Mouse (Mus musculus): ENCODE results near the gene Hpcal4. TPM values are rescaled to one million over a fixed set of nuclear protein-coding genes. Genes with fewer than 3 reads are reported as not detected.

Hpcal4 gene
- polyA plus RNA-seq, 1 experiment from 2014 or later, result not detected

DNA sequence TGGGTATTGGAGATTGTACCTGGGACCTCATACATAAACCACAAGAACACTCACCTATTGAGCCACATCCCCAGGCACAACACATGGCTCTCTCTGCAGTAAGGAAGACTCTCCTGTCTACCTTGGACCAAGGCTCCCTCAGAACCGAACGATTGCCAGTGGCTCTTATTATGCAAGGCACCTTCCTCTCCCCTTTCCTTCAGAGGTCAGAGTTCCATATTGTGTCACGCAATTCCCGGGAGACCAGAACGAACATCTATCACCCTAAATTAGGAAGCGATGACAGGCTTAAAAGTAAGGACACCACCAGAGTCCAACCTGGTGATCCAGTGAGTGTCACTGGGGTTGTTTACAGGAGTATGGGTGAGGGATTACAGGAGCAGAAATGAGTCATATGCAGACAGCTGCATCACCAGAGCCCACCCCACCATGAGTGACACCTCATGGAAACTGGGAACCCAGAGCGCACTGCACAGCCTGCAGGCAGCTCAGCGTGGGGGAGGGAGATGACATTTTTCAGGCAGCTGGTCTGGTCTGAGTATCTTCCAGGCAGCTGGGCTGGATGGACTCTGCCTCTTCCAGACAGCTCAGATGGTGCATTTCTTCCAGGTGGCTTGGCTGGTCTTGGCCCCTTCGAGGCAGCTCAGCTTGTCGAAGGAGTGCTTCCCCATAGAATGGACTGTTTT lies 42.8 kb downstream of the Hpcal4 start:
- no peak for TF ChIP-seq CTCF (IDR thresholded peaks at IDR 0.05)
- H3K27me3 ChIP-seq, result peaks cover 5% of the 10 kb centered on the region
- in situ Hi-C loops (cut with MboI; ENCODE audit: low pct_unique_long_range_greater_than_20kb), result no loop called here
- ATAC-seq (no peak), DNase-seq (ENCODE audit: low read depth, low spot score) (no peak)
- ChIA-PET POLR2A (no interaction called here), CTCF (no interaction called here)

DNA sequence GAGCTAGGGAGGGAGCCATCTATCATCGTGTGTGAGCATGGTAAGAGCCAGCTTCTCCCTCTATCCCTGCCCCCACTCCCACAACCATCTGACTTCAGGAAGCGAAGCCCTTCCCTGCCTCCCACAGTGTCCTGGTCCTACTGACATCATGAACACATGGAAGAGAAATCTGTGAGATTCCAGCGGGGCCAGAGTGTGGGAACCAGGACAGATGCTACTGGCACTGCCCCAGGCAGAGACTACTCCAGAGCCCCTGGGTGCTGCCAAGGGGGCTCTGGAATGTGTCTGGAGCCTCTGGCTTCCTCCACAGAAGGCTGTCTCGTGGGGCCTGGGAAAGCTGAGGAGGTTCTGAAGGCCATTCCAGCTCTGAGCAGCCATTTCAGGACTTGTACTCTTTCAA lies 44.7 kb downstream of the Hpcal4 start:
- peaks cover 20% of the 10 kb centered on the region for H3K27me3 ChIP-seq
- CTCF ChIA-PET, result no interaction called here
- in situ Hi-C loops (cut with MboI; ENCODE audit: low pct_unique_long_range_greater_than_20kb), result no loop called here
- POLR2A ChIA-PET, result no interaction called here
- no peak for DNase-seq (ENCODE audit: low read depth, low spot score)
- no peak for ATAC-seq
- TF ChIP-seq CTCF (IDR thresholded peaks at IDR 0.05), result no peak

DNA sequence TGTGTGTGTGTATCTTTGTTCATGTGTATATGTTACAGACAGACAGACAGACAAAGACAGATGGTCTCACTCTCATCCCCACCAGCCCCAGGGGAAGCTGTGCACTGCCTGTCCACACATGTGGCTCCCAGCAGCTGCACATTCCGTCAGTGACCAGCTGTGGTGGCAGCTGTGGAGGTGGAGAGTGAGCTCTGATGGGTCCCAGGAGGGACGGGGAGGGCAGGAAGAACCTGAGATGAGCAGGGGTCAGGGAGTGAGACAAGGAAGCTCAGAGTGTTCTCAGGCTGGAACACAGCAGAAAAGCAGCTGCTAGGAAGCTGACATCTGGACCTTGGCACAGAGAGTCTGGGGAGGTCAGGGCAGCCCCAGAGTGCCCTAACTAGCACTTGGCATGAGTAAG lies 45.2 kb downstream of the Hpcal4 start:
- in situ Hi-C loops (cut with MboI; ENCODE audit: low pct_unique_long_range_greater_than_20kb), result no loop called here
- no peak for TF ChIP-seq CTCF (IDR thresholded peaks at IDR 0.05)
- no peak for DNase-seq (ENCODE audit: low read depth, low spot score)
- POLR2A ChIA-PET, result no interaction called here
- peaks cover 24% of the 10 kb centered on the region for H3K27me3 ChIP-seq
- no peak for ATAC-seq
- CTCF ChIA-PET, result no interaction called here

DNA sequence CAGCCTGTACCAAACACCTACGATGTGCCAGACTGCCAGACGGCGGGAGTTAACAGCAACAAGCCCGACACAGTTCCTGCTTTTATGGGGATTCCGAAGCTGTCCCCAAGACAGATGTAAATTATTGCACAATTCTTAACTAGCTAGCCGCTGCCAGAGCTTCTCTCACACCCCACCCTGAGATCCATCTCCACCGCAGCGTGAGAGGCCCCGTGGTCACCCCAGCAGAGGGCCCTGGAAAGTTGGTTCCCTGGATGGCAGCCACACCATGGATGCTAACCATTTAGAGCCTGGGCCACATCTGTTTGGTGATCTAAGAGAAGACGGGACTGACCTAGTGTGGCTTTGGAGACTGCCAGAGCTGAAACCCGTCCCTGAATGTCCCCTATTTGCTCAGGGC lies 46.1 kb downstream of the Hpcal4 start:
- in situ Hi-C loops (cut with MboI; ENCODE audit: low pct_unique_long_range_greater_than_20kb), result no loop called here
- DNase-seq (ENCODE audit: low read depth, low spot score) (no peak), ATAC-seq (no peak)
- TF ChIP-seq CTCF (IDR thresholded peaks at IDR 0.05), result no peak
- ChIA-PET CTCF (no interaction called here), POLR2A (interaction anchor here (0.5 kb wide), 1 partner anchor 350 kb away, joined by 3 read pairs; no protein-coding TSS in a partner anchor)
- peaks cover 24% of the 10 kb centered on the region for H3K27me3 ChIP-seq

DNA sequence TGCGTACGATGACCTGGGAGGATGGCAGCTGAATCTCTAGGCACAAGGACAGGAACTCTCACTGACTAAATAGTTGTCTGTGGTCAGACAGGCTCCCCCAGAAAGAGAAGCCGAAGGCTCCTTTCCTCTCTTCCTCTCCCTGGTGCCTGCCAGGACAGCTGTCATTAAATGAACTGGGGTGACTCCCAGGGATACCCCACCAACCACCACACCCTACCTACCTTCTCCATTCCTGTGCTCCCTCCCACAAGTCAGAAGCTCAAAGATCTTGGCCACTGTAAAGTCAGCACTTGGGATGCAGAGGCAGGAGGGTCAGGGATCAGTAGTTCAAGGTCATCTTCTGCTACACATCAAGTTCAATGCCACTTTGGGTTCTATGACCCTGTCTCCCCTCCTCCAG lies 49.8 kb downstream of the Hpcal4 start:
- in situ Hi-C loops (cut with MboI; ENCODE audit: low pct_unique_long_range_greater_than_20kb), result no loop called here
- peaks cover 32% of the 10 kb centered on the region for H3K27me3 ChIP-seq
- TF ChIP-seq CTCF (IDR thresholded peaks at IDR 0.05), result no peak
- no peak for DNase-seq (ENCODE audit: low read depth, low spot score)
- ChIA-PET POLR2A (no interaction called here), CTCF (interaction anchor here (1.7 kb wide), 1 partner anchor 13 kb away, joined by 4 read pairs; no protein-coding TSS in a partner anchor)
- no peak for ATAC-seq

DNA sequence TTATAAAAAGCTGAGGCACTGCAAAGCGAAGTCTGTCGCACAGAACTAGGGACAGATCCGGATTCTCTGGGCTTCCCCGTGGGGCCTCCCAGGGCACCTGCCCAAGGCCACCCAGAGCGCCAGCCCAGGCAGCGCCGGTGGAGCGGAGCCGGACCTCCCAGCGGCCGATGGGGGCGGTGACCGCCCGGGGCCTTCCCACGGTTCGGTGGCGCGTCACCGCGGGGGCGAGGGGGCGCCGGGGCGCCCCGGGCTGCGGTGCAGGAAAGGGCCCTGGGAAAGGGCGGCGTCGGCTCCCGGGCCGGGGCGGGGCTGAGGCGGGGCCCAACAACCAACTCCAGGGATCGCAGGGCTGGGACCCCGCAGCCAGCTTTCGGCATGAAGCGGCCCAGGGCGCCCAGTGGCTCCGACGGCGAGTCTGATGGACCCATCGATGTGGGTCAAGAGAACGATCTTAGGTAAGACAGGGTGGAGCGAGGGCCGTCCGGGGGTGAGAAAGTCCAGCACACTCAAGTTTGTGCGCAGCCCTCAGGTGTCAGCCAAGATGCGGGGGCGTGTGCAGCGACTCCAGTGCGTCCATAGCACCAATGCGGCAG lies 50.6 kb downstream of the Hpcal4 start, which contains the start of gene Heyl:
TSS of gene Heyl (plus strand) at position 65 of the 593 bp plus-strand sequence.
- ChIA-PET POLR2A (no interaction called here), CTCF (no interaction called here)
- H3K27me3 ChIP-seq, result peaks cover 32% of the 10 kb centered on the region
- in situ Hi-C loops (cut with MboI; ENCODE audit: low pct_unique_long_range_greater_than_20kb), result no loop called here
- DNase-seq (ENCODE audit: low read depth, low spot score) (no peak), ATAC-seq (peak; percentile 72)
- TF ChIP-seq CTCF (IDR thresholded peaks at IDR 0.05), result no peak

DNA sequence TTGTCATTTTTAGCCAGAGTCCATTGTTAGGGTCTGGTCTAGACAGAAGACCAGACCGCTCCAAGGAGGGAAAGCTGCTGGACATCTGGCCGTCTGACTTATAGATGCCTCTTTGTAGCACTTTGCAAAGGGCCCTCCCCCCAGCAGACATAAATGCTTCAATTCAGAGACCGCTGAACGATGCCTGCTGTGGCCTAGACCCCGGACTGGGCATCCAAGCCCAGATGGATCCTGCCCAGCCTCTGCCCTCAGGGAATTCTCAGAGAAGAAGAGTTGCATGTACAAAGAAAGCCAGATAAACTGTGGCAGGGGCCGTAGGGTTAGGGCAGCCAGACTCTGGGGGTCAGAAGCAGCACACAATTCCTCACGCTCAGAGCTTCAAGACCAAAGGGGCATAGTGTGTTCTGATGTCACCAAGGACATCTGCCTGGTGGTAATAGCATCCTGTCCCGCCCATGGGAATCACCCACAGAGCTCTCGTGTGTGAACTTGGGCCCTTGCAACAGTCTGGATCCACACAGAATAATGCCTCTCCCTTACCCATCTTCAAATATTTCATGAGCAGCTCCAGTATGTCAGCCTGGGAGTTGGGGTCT lies 52.9 kb downstream of the Hpcal4 start:
- DNase-seq (ENCODE audit: low read depth, low spot score), result no peak
- CTCF ChIA-PET, result no interaction called here
- no peak for TF ChIP-seq CTCF (IDR thresholded peaks at IDR 0.05)
- in situ Hi-C loops (cut with MboI; ENCODE audit: low pct_unique_long_range_greater_than_20kb), result no loop called here
- ATAC-seq, result no peak
- POLR2A ChIA-PET, result no interaction called here
- H3K27me3 ChIP-seq, result peaks cover 33% of the 10 kb centered on the region

DNA sequence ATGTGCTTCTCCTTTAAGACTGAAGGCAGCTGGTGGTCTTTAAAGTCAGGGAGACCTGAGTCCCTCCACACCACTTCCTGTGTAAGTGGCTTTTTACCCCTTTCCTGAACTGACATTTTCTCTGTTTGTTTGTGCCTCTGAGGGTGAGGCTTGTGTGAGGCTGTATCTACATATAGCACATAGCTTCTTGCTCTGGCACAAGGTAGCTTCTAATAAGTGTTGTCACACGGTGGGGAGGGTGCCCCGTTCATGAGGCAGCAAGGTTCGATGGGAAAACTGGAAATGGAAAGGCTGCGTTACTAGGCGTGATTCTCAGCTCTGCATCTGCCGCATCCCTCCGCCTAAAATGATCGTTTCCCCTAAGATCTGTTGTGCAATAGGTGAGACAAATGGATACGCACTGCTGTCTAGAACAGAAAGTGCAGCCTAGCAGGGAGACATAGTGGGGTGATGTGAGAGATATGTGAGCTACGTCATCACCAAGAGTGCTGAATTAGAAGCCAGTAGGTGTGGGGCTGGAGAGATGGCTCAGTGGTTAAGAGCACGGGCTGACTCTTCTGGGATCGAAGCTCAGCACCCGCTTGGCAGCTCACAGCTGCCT lies 53.5 kb downstream of the Hpcal4 start:
- in situ Hi-C loops (cut with MboI; ENCODE audit: low pct_unique_long_range_greater_than_20kb), result no loop called here
- peaks cover 30% of the 10 kb centered on the region for H3K27me3 ChIP-seq
- no peak for ATAC-seq
- CTCF ChIA-PET, result no interaction called here
- TF ChIP-seq CTCF (IDR thresholded peaks at IDR 0.05), result no peak
- DNase-seq (ENCODE audit: low read depth, low spot score), result no peak
- POLR2A ChIA-PET, result no interaction called here

DNA sequence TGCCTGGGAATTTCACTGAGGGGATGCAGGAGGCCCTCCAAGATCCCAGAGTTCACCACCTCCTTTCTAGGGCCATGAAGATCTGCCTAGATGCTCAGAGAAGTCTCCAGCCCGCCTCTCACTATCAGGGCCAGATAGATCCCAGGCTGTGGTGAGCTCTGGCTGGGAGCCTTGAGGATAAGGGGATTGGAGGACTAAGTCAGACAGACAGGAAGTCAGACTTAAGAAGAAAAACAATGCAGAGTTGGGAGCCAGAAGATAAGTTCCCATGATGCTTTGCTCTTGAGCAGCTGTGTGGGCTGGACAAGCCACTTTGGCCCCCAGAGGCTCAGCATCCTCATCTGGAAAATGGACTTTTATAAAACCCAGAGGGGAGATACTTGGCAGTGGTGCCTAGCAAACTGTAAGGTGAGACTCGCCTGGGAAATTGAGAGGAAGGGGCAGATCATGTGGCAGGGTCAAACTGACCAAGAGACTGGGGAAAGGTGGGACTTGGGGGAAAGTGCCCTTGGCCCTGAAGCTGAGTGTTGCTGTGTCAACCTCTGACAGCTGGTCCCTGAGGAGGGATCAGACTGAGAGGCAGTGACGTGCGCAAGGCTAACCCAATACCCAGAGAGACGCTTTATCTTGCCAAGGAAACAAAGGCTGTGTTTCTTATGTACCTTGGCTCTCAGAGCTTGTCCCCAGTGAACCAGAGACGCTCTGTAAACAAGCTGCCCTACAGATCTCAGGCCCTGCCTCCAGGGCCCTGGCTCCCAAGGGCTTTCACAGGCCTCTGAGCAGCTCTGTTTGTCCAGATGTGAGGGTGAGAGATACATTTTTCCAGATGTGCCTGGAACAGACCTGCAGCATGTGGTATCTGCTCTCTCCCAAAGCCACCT lies 54.6 kb downstream of the Hpcal4 start:
- no peak for DNase-seq (ENCODE audit: low read depth, low spot score)

More for the DNA sequence above, 54.6 kb downstream of the Hpcal4 start:
- no peak for TF ChIP-seq CTCF (IDR thresholded peaks at IDR 0.05)
- CTCF ChIA-PET, result interaction anchor here (1.1 kb wide), 1 partner anchor 20 kb away, joined by 4 read pairs; no protein-coding TSS in a partner anchor
- no peak for ATAC-seq
- POLR2A ChIA-PET, result no interaction called here
- in situ Hi-C loops (cut with MboI; ENCODE audit: low pct_unique_long_range_greater_than_20kb), result no loop called here
- H3K27me3 ChIP-seq, result peaks cover 19% of the 10 kb centered on the region

All from Patski (cell line).